Mouse (Mus musculus) macrophage (primary cell): ENCODE results near the gene Olfr385. TPM values are rescaled to one million over a fixed set of nuclear protein-coding genes. Genes with fewer than 3 reads are reported as not detected.
"Not testable (repeated sequence)": the region's sequence is repeated elsewhere in the genome, so short reads cannot be mapped to it uniquely, and the experiment has no call there.

Experiments used
- H3K27ac ChIP-seq: fragments of 350-480 bp; formaldehyde crosslinking; 2 replicates; pipeline ENCODE4 v1.9.0; 2021
- H3K36me3 ChIP-seq: fragments of 350-480 bp; formaldehyde crosslinking; 2 replicates; pipeline ENCODE4 v1.9.0; 2021; ENCODE audit errors: inconsistent target
- H3K4me3 ChIP-seq: fragments of 350-480 bp; formaldehyde crosslinking; 2 replicates; pipeline ENCODE4 v1.9.0; 2021; ENCODE audit errors: inconsistent target
- H3K79me2 ChIP-seq: fragments of 350-480 bp; formaldehyde crosslinking; 2 replicates; pipeline ENCODE4 v1.9.0; 2021; ENCODE audit errors: inconsistent target
- WGBS: methylation state at CpG from one replicate; pipeline ENCODE4 v1.1.7; 2026; ENCODE audit warnings: inconsistent platforms; ENCODE audit not compliant: missing documents; 5-methylcytosine and 5-hydroxymethylcytosine counted together
- polyA plus RNA-seq: library from polyadenylated mRNA; stranded (reverse); fragments of 250-400 nt; gene quantifications from 3 replicates; pipeline ENCODE4 v1.2.4, GENCODE M21; 2018; ENCODE audit warnings: inconsistent platforms
- total RNA-seq, 78 experiments: library from RNA; depleted of rRNA; stranded (reverse); fragments of 250-400 nt; gene quantifications; 1 replicate in 9 of 78; 2 replicates in 24 of 78; 3 replicates in 43 of 78; 4 replicates in 2 of 78; pipeline ENCODE4 v1.2.4; 2018; ENCODE audit warnings: inconsistent platforms in 56 of 78

Gene Olfr385
- total RNA-seq (2018; cell fraction: chromatin; rRNA removed): not detected
- total RNA-seq (2018; cell fraction: cytosol; rRNA removed): not detected
- total RNA-seq (2018; cell fraction: nucleus; rRNA removed): not detected
- not detected in 3 replicates for polyA plus RNA-seq

- no peaks in the 10 kb centered on the region for H3K36me3 ChIP-seq
- no peak within 1 kb of the TSS for H3K27ac ChIP-seq
- no peak within 1 kb of the TSS for H3K4me3 ChIP-seq
- H3K79me2 ChIP-seq: no peaks in the 10 kb centered on the region
Observed at GRCm38 (mm10) chr11:73592908-73593307, at the start of gene Olfr385. Gene Olfr385 (minus strand): TSS chr11:73593008.

- H3K79me2 ChIP-seq: no peaks in the 10 kb centered on the region
- no peak within 1 kb of the TSS for H3K27ac ChIP-seq
- no peak within 1 kb of the TSS for H3K4me3 ChIP-seq
- H3K36me3 ChIP-seq: no peaks in the 10 kb centered on the region
Observed at GRCm38 (mm10) chr11:73598294-73598693, 5.5 kb upstream of the Olfr385 start, which contains the start of gene Olfr384. Gene Olfr384 (plus strand): TSS chr11:73598594.

- not testable (repeated sequence) for H3K4me3 ChIP-seq, H3K36me3 ChIP-seq, H3K79me2 ChIP-seq, H3K27ac ChIP-seq
- 93% methylated on average over 1 of the region's 1 CpGs for whole genome bisulfite sequencing
Observed at GRCm38 (mm10) chr11:73583188-73583587, 9.6 kb downstream of the Olfr385 start.

- Histone ChIP-seq H3K4me3 (no peak overlapping the region), H3K27ac (no peak overlapping the region), H3K36me3 (no peaks in the 10 kb centered on the region), H3K79me2 (no peaks in the 10 kb centered on the region)
Observed at GRCm38 (mm10) chr11:73579871-73580270, 12.9 kb downstream of the Olfr385 start.

Other genes starting within 250 kb of the Olfr385 start
- not detected in 3 replicates for gene Olfr20, start 242.2 kb downstream of the Olfr385 start, polyA plus RNA-seq
- not detected in 3 replicates for gene Olfr376, start 221.8 kb downstream of the Olfr385 start, polyA plus RNA-seq
- not detected in 3 replicates for gene Olfr1, start 193.4 kb downstream of the Olfr385 start, polyA plus RNA-seq
- gene Olfr378, start 164.5 kb downstream of the Olfr385 start, polyA plus RNA-seq: not detected in 3 replicates
- not detected in 3 replicates for gene Olfr380, start 135.5 kb downstream of the Olfr385 start, polyA plus RNA-seq
- not detected in 3 replicates for gene Olfr381, start 101.4 kb downstream of the Olfr385 start, polyA plus RNA-seq
- gene Olfr382, start 75.8 kb downstream of the Olfr385 start, polyA plus RNA-seq: not detected in 3 replicates
- not detected in 3 replicates for gene Olfr384, start 5.6 kb upstream of the Olfr385 start, polyA plus RNA-seq
- gene Zfp735, start 95.8 kb upstream of the Olfr385 start, polyA plus RNA-seq: not detected in 3 replicates
- gene Olfr389, start 187.7 kb upstream of the Olfr385 start, polyA plus RNA-seq: not detected in 3 replicates
- gene Olfr390, start 190.0 kb upstream of the Olfr385 start, polyA plus RNA-seq: not detected in 3 replicates
- not detected in 3 replicates for gene Olfr391-ps, start 210.0 kb upstream of the Olfr385 start, polyA plus RNA-seq
- not detected in 3 replicates for gene Olfr392, start 224.0 kb upstream of the Olfr385 start, polyA plus RNA-seq